Mouse (Mus musculus): ENCODE results near the gene Paox.

GRCm38 (mm10) chr7:140101993-140102860 is 13.4 kb upstream of the Paox start, which contains the start of gene Fuom:
- TF ChIP-seq CTCF (IDR thresholded peaks at IDR 0.05; ENCODE audit: low read depth) (no peak), EP300 (IDR thresholded peaks at IDR 0.05; ENCODE audit: low read depth) (no peak)

Measured in heart, postnatal 0 days (tissue).